Mouse (Mus musculus): ENCODE measurements at regions not wholly inside any gene's neighbourhood (a gene's known extent, or its start where the extent isn't known, plus 50 kb on each side); places are given as distances from the start of the nearest gene placed in this dataset.

DNA sequence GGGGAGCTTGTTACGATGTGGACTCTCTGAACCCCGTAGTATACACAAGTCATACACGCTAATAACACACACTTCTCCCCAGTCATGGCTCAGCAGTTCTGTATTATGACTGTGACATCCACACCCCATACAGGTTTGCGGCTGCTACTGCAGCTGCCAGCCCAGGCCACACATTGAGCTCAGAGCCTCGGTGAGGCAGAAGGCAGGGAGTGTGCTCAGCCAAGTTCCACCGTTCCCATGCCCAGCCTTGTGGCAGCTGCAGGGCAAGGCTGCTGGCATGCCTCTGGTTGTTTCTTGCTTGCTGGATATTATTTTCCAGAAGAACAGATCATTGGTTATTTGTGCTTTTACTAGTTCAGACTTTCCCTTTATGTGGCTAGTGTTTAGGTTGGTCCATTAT, 202.6 kb downstream of the Sec16b start:
- no peaks in the 10 kb centered on the region for H3K36me3 ChIP-seq (replicated peaks)
- no peak overlapping the region for H3K27ac ChIP-seq
- ATAC-seq (ENCODE audit: low FRiP score) = no peak
- 84% methylated on average over 6 of the region's 6 CpGs for WGBS
- no peak overlapping the region for H3K9ac ChIP-seq
- H3K4me3 ChIP-seq (replicated peaks) = no peak overlapping the region
- H3K4me2 ChIP-seq = no peak overlapping the region
- no peaks in the 10 kb centered on the region for H3K27me3 ChIP-seq
- peaks cover 6% of the 10 kb centered on the region; the same call in 1 of the 2 replicates for H3K4me1 ChIP-seq
- H3K9me3 ChIP-seq = no peaks in the 10 kb centered on the region

GRCm38 (mm10) chr1:157710870-157711269, 204.3 kb downstream of the Sec16b start:
- no peak overlapping the region for H3K4me2 ChIP-seq
- H3K36me3 ChIP-seq (replicated peaks) = no peaks in the 10 kb centered on the region
- peaks cover 6% of the 10 kb centered on the region; the same call in 1 of the 2 replicates for H3K4me1 ChIP-seq
- H3K27me3 ChIP-seq = no peaks in the 10 kb centered on the region
- no peak for ATAC-seq (ENCODE audit: low FRiP score)
- no peaks in the 10 kb centered on the region for H3K9me3 ChIP-seq
- no peak overlapping the region for H3K9ac ChIP-seq
- no peak overlapping the region for H3K27ac ChIP-seq
- 92% methylated on average over 2 of the region's 2 CpGs for WGBS
- H3K4me3 ChIP-seq (replicated peaks) = no peak overlapping the region

DNA sequence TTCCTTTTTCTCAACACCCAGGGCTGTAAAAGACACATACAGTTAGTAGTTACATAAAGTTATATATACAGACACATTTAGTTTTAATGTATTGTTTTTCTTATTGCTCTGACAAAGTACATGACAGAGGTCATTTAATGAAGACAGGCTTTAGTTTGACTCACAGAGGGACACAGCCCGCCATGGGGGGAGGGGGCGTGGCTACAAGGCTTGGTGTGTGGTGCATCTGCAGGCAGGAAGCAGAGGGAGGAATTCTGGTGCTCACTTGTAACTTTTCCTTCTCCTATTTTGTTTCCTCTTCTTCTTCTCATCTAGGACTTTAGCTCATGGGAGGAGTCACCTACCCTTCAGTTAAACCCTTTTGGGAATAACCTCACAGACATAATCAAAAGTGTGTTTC, 206.0 kb downstream of the Sec16b start:
- 37% methylated on average over 2 of the region's 2 CpGs for WGBS
- no peak overlapping the region for H3K27ac ChIP-seq
- H3K4me1 ChIP-seq = peaks cover 6% of the 10 kb centered on the region; the same call in 1 of the 2 replicates
- no peaks in the 10 kb centered on the region for H3K9me3 ChIP-seq
- no peak overlapping the region for H3K4me2 ChIP-seq
- H3K9ac ChIP-seq = no peak overlapping the region
- H3K4me3 ChIP-seq (replicated peaks) = no peak overlapping the region
- no peak for ATAC-seq (ENCODE audit: low FRiP score)
- no peaks in the 10 kb centered on the region for H3K27me3 ChIP-seq
- no peaks in the 10 kb centered on the region for H3K36me3 ChIP-seq (replicated peaks)

DNA sequence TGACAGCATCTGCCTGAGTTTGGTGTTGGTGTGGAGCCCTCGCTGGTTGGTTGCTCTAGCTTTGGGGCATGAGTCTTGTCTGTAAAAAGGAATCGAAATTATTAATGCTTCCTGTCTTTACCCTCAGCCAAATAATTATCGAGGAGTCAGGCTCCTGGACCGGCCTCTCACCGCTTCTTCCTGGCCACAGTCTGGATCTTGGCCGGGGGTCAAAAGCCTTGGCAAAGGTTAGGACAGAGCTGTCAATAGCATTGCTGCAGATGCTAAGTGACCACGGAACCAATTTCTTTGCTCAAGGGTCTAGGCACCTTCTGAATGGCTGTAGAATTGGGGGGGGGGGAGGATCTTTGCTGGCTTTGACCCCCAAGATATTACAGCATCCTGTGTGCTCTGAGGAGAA, 207.3 kb downstream of the Sec16b start:
- Histone ChIP-seq H3K36me3 (replicated peaks) (no peaks in the 10 kb centered on the region), H3K27me3 (no peaks in the 10 kb centered on the region), H3K4me3 (replicated peaks) (no peak overlapping the region), H3K27ac (no peak overlapping the region), H3K4me2 (no peak overlapping the region), H3K9me3 (no peaks in the 10 kb centered on the region), H3K9ac (no peak overlapping the region), H3K4me1 (peaks cover 6% of the 10 kb centered on the region; the same call in 1 of the 2 replicates)
- 89% methylated on average over 7 of the region's 7 CpGs for WGBS
- ATAC-seq (ENCODE audit: low FRiP score) = no peak

- Histone ChIP-seq H3K9ac (no peak overlapping the region), H3K4me3 (replicated peaks) (no peak overlapping the region), H3K4me2 (no peak overlapping the region), H3K9me3 (no peaks in the 10 kb centered on the region), H3K27ac (no peak overlapping the region), H3K27me3 (no peaks in the 10 kb centered on the region), H3K36me3 (replicated peaks) (no peaks in the 10 kb centered on the region), H3K4me1 (peaks cover 6% of the 10 kb centered on the region; the same call in 1 of the 2 replicates)
- no peak for ATAC-seq (ENCODE audit: low FRiP score)
- 74% methylated on average over 3 of the region's 3 CpGs for WGBS
Measured at GRCm38 (mm10) chr1:157715632-157716031, 209.1 kb downstream of the Sec16b start.

DNA sequence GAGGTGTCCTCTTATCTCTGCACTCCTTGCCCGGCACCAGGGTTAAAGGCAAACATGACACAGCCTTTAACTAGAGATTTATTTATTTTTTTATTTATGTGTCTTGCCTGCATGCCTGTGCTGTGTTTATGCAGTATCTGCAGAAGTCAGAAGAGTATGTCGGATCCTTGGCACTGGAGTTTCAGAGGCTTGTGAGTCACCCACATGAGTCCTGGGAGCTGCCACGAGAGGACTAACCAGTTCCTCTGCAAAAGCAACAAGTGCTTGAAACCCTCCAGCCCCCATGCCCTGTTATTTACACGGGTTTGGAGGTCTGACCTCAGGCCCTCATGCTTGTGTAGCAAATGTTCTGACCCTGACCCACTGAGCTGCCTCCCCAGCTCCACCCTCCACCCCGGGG, 210.6 kb downstream of the Sec16b start:
- no peaks in the 10 kb centered on the region for H3K9me3 ChIP-seq
- no peaks in the 10 kb centered on the region for H3K27me3 ChIP-seq
- H3K4me2 ChIP-seq = no peak overlapping the region
- H3K36me3 ChIP-seq (replicated peaks) = no peaks in the 10 kb centered on the region
- 84% methylated on average over 5 of the region's 5 CpGs for WGBS
- H3K9ac ChIP-seq = no peak overlapping the region
- ATAC-seq (ENCODE audit: low FRiP score) = no peak
- peaks cover 6% of the 10 kb centered on the region; the same call in 1 of the 2 replicates for H3K4me1 ChIP-seq
- no peak overlapping the region for H3K27ac ChIP-seq
- no peak overlapping the region for H3K4me3 ChIP-seq (replicated peaks)

- Histone ChIP-seq H3K9me3 (no peaks in the 10 kb centered on the region), H3K4me3 (replicated peaks) (no peak overlapping the region), H3K4me1 (no peaks in the 10 kb centered on the region; the same call in 1 of the 2 replicates), H3K27ac (no peak overlapping the region), H3K9ac (no peak overlapping the region), H3K27me3 (no peaks in the 10 kb centered on the region), H3K4me2 (no peak overlapping the region), H3K36me3 (replicated peaks) (no peaks in the 10 kb centered on the region)
- 89% methylated on average over 5 of the region's 5 CpGs for WGBS
- no peak for ATAC-seq (ENCODE audit: low FRiP score)
Measured at GRCm38 (mm10) chr1:157721946-157722345, 215.4 kb downstream of the Sec16b start.

DNA sequence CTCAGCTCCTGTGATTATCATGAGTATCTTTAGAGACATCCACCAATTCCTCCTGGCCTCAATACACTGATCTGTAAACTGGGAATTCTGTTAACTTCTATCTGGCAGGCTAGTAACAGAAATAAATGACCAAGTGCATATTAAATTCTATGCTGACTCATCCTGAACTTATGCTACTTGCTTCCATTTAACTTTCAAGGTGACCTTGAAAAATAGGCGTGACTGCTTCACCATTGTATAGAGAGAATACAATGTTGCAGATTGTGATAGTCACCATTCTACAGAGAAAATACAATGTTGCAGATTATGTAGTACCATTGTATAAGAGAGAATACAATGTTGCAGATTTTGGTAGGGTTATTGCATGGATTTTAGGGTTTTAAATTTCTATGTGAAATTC, 224.6 kb downstream of the Sec16b start:
- Histone ChIP-seq H3K4me2 (no peak overlapping the region), H3K9ac (no peak overlapping the region), H3K36me3 (replicated peaks) (no peaks in the 10 kb centered on the region), H3K27me3 (no peaks in the 10 kb centered on the region), H3K4me1 (no peaks in the 10 kb centered on the region), H3K4me3 (replicated peaks) (no peak overlapping the region), H3K9me3 (no peaks in the 10 kb centered on the region), H3K27ac (no peak overlapping the region)
- no peak for ATAC-seq (ENCODE audit: low FRiP score)
- WGBS = 88% methylated on average over 1 of the region's 1 CpGs

DNA sequence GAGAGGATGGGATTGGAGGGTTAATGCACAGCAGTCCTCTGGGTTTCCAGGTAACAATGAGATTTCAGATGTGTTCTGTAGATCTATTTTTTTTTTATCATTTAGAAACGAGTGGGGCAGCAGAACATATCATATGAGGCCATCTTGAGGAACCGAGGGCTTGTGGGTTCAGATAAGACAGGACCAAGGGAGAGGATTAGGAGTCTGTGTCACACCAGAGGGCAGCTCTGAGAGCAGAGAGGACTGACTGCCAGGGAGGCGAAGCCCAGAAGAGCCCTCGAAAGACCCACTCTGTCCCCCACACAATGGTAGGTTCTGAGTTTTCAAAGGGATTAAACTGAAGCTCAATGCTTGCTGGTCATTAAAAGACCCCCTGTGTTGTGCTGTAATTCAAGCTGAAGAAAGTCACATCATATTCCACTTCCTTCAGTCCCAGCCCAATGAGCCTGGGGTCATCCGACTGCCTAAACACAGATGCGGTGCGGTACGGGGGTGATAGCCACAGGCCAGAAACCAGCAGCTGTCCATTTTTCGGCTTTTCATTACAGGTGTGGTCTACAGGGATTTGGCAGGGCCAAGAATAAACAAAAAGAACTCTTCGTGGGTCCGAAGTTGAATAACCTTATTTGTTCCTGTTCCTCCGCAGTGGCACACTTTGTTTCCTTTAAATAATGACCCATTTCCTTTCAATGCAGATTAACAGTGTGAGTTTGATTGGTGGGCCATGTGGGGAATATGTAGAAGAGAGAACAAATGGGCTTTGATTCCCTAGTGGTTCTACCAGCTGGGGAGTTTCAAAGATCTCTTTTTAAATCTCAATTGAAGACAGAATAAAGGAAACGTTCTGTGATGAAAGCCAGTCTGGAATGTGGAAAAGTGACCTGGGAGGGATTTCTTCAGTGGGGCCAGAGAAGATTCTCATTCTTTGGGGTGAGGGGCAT, 234.5 kb downstream of the Sec16b start:
- Histone ChIP-seq H3K4me3 (replicated peaks) (no peak overlapping the region), H3K27me3 (peaks cover 10% of the 10 kb centered on the region; the same call in 1 of the 2 replicates), H3K4me2 (no peak overlapping the region), H3K27ac (no peak overlapping the region), H3K4me1 (peaks cover 13% of the 10 kb centered on the region), H3K9me3 (no peaks in the 10 kb centered on the region), H3K36me3 (replicated peaks) (no peaks in the 10 kb centered on the region), H3K9ac (no peak overlapping the region)
- ATAC-seq (ENCODE audit: low FRiP score) = no peak
- 25% methylated on average over 13 of the region's 13 CpGs for WGBS

DNA sequence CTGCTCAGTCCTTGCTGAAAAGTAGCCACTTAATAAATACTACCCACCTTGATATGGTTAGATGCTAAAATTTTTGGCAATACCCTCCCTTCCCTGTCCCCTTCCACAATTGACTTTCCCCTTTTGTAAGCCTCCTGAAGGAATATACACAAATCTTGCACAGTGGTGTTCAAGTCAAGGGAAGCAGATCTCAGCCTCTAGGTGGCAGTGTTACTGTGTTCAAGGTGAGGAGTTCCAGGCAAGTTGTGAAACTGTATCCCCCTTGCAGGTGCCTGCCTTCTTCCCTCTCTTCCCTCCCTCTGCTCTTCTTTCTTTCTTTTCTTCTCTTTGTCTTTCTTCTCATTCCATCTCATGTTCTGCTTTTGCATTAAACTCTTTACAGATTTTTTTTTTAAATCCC, 239.1 kb downstream of the Sec16b start:
- H3K27ac ChIP-seq = no peak overlapping the region
- H3K27me3 ChIP-seq = peaks cover 9% of the 10 kb centered on the region; the same call in 1 of the 2 replicates
- peak; percentile 73; the same call in 1 of the 2 replicates for ATAC-seq (ENCODE audit: low FRiP score)
- H3K36me3 ChIP-seq (replicated peaks) = no peaks in the 10 kb centered on the region
- no peak overlapping the region for H3K9ac ChIP-seq
- H3K9me3 ChIP-seq = no peaks in the 10 kb centered on the region
- no peak overlapping the region for H3K4me2 ChIP-seq
- peaks cover 17% of the 10 kb centered on the region for H3K4me1 ChIP-seq
- no peak overlapping the region for H3K4me3 ChIP-seq (replicated peaks)

GRCm38 (mm10) chr1:157755015-157755649, 248.6 kb downstream of the Sec16b start:
- no peak overlapping the region for H3K4me2 ChIP-seq
- 48% methylated on average over 10 of the region's 10 CpGs for WGBS

GRCm38 (mm10) chr1:157756977-157757376, 250.4 kb downstream of the Sec16b start:
- Histone ChIP-seq H3K4me1 (peaks cover 10% of the 10 kb centered on the region; the same call in 1 of the 2 replicates), H3K9me3 (no peaks in the 10 kb centered on the region), H3K27ac (no peak overlapping the region), H3K4me2 (no peak overlapping the region), H3K9ac (no peak overlapping the region), H3K4me3 (replicated peaks) (no peak overlapping the region), H3K36me3 (replicated peaks) (no peaks in the 10 kb centered on the region), H3K27me3 (no peaks in the 10 kb centered on the region)
- peak; percentile 65; the same call in 1 of the 2 replicates for ATAC-seq (ENCODE audit: low FRiP score)
- WGBS = 30% methylated on average over 3 of the region's 3 CpGs

More at GRCm38 (mm10) chr1:157755015-157755649, 248.6 kb downstream of the Sec16b start:
- no peak overlapping the region for H3K4me3 ChIP-seq (replicated peaks)
- no peaks in the 10 kb centered on the region for H3K9me3 ChIP-seq
- no peaks in the 10 kb centered on the region for H3K27me3 ChIP-seq
- H3K36me3 ChIP-seq (replicated peaks) = no peaks in the 10 kb centered on the region
- H3K9ac ChIP-seq = no peak overlapping the region
- H3K27ac ChIP-seq = no peak overlapping the region; the same call in 1 of the 2 replicates
- peak; percentile 78; the same call in 1 of the 2 replicates for ATAC-seq (ENCODE audit: low FRiP score)
- H3K4me1 ChIP-seq = peaks cover 10% of the 10 kb centered on the region; the same call in 1 of the 2 replicates

Measured in forebrain, embryonic 12.5 days (tissue).